Mouse (Mus musculus) embryonic stem cell, embryonic (primary cell): Measurements from ENCODE around the gene Shc3.

ENCODE experiments used
- CTCF ChIA-PET, 4 experiments: fragments of 300-600 bp in 2 of 4; fragments of 350-600 bp in 2 of 4; sonication (Branson Sonifier 250); formaldehyde crosslinking; loops; one replicate each; lab custom pipeline; 2022; ENCODE audit warnings: inconsistent platforms in 2 of 4; lab: Charles Lee
- POLR2A ChIA-PET, 4 experiments: fragments of 300-600 bp in 2 of 4; fragments of 350-600 bp in 2 of 4; sonication (Branson Sonifier 250); formaldehyde crosslinking; loops; one replicate each; lab custom pipeline; 2022; ENCODE audit warnings: antibody characterized with exemption in 4 of 4, inconsistent platforms in 1 of 4; lab: Charles Lee

Gene Shc3

GRCm38 (mm10) chr13:51446550-51446949, 122.7 kb downstream of the Shc3 start:
- ChIA-PET CTCF (no interaction called here), POLR2A (interaction anchor here in 1 of 4 experiments (0.8 kb wide), 1 partner anchor 426 kb away, joined by 4 read pairs; no protein-coding TSS in a partner anchor)

- POLR2A ChIA-PET = no interaction called here
- CTCF ChIA-PET = no interaction called here
These were observed 126.3 kb downstream of the Shc3 start for GRCm38 (mm10) chr13:51442922-51443321.

- POLR2A ChIA-PET = interaction anchor here in 3 of 4 experiments (0.5 to 1.0 kb wide), 4 partner anchors 59 to 1021 kb away, joined by 3 to 4 read pairs (median 3); no protein-coding TSS in a partner anchor
- CTCF ChIA-PET = interaction anchor here in 3 of 4 experiments (0.5 to 1.2 kb wide), 6 partner anchors 13 to 395 kb away, joined by 3 to 4 read pairs (median 4); partner anchors contain the start of gene Cks2 (in 1 of the 3)
These were observed 131.8 kb downstream of the Shc3 start for GRCm38 (mm10) chr13:51437105-51438085.

GRCm38 (mm10) chr13:51435146-51435545, 134.1 kb downstream of the Shc3 start:
- ChIA-PET CTCF (interaction anchor here in 3 of 4 experiments (0.5 to 3.1 kb wide), 6 partner anchors 11 to 264 kb away, joined by 3 to 15 read pairs (median 4); partner anchors contain the start of gene Nxnl2 (in 1 of the 3)), POLR2A (interaction anchor here in 1 of 4 experiments (0.5 kb wide), 1 partner anchor 184 kb away, joined by 6 read pairs; no protein-coding TSS in a partner anchor)

GRCm38 (mm10) chr13:51434460-51434859, 134.8 kb downstream of the Shc3 start:
- POLR2A ChIA-PET = interaction anchor here in 2 of 4 experiments (0.5 to 0.6 kb wide), 2 partner anchors 54 to 185 kb away, joined by 3 to 6 read pairs; no protein-coding TSS in a partner anchor

GRCm38 (mm10) chr13:51433371-51433770, 135.8 kb downstream of the Shc3 start:
- ChIA-PET CTCF (interaction anchor here in 3 of 4 experiments (0.5 to 3.1 kb wide), 5 partner anchors 9 to 468 kb away, joined by 3 to 15 read pairs (median 3); no protein-coding TSS in a partner anchor), POLR2A (interaction anchor here in 2 of 4 experiments (0.5 to 0.7 kb wide), 2 partner anchors 189 to 541 kb away, joined by 3 to 4 read pairs; no protein-coding TSS in a partner anchor)

More at GRCm38 (mm10) chr13:51434460-51434859, 134.8 kb downstream of the Shc3 start:
- CTCF ChIA-PET = interaction anchor here in 3 of 4 experiments (0.6 to 3.1 kb wide), 7 partner anchors 10 to 470 kb away, joined by 3 to 15 read pairs (median 3); partner anchors contain the start of gene Nxnl2 (in 1 of the 3)

GRCm38 (mm10) chr13:51425662-51426443, 143.4 kb downstream of the Shc3 start:
- ChIA-PET POLR2A (interaction anchor here in 2 of 4 experiments (0.6 to 1.2 kb wide), 2 partner anchors 12 to 25 kb away, joined by 3 to 4 read pairs; no protein-coding TSS in a partner anchor), CTCF (interaction anchor here in 3 of 4 experiments (0.6 to 3.3 kb wide), 8 partner anchors 17 to 491 kb away, joined by 3 to 17 read pairs (median 4); partner anchors contain the start of genes Nxnl2 (in 1 of the 3) and S1pr3 (in 1 of the 3))

GRCm38 (mm10) chr13:51424647-51425046, 144.6 kb downstream of the Shc3 start:
- CTCF ChIA-PET = interaction anchor here (0.5 to 3.3 kb wide), 37 partner anchors 9 to 475 kb away, joined by 3 to 17 read pairs (median 3); partner anchors contain the start of gene S1pr3 (in 2 of the 4)
- POLR2A ChIA-PET = interaction anchor here in 2 of 4 experiments (0.6 to 1.1 kb wide), 2 partner anchors 9 to 460 kb away, joined by 3 to 5 read pairs; no protein-coding TSS in a partner anchor

GRCm38 (mm10) chr13:51423647-51424046, 145.6 kb downstream of the Shc3 start:
- ChIA-PET CTCF (interaction anchor here (0.5 to 3.3 kb wide), 11 partner anchors 9 to 718 kb away, joined by 3 to 17 read pairs (median 6); partner anchors contain the start of gene S1pr3 (in 2 of the 4)), POLR2A (no interaction called here)

GRCm38 (mm10) chr13:51420861-51421260, 148.4 kb downstream of the Shc3 start:
- POLR2A ChIA-PET = no interaction called here
- CTCF ChIA-PET = interaction anchor here in 1 of 4 experiments (0.5 kb wide), 1 partner anchor 232 kb away, joined by 3 read pairs; no protein-coding TSS in a partner anchor

- POLR2A ChIA-PET = no interaction called here
These were observed 149.7 kb downstream of the Shc3 start for GRCm38 (mm10) chr13:51419501-51419900.

GRCm38 (mm10) chr13:51418942-51419451, 150.2 kb downstream of the Shc3 start:
- ChIA-PET POLR2A (no interaction called here), CTCF (interaction anchor here in 3 of 4 experiments (1.0 to 1.7 kb wide), 4 partner anchors 11 to 454 kb away, joined by 3 to 8 read pairs (median 4); partner anchors contain the start of gene S1pr3 (in 1 of the 3))

More at GRCm38 (mm10) chr13:51419501-51419900, 149.7 kb downstream of the Shc3 start:
- CTCF ChIA-PET = interaction anchor here in 1 of 4 experiments (1.7 kb wide), 1 partner anchor 455 kb away, joined by 8 read pairs; no protein-coding TSS in a partner anchor

GRCm38 (mm10) chr13:51418268-51418941, 150.8 kb downstream of the Shc3 start:
- ChIA-PET CTCF (interaction anchor here in 3 of 4 experiments (0.6 to 1.7 kb wide), 17 partner anchors 10 to 461 kb away, joined by 3 to 8 read pairs (median 3); partner anchors contain the start of genes S1pr3 (in 2 of the 3) and Nxnl2 (in 1 of the 3)), POLR2A (interaction anchor here (0.7 to 1.2 kb wide), 4 partner anchors 10 to 453 kb away, joined by 3 read pairs; partner anchors contain the start of gene S1pr3 (in 2 of the 4))

GRCm38 (mm10) chr13:51417796-51418195, 151.4 kb downstream of the Shc3 start:
- ChIA-PET POLR2A (interaction anchor here (0.7 to 1.2 kb wide), 4 partner anchors 9 to 453 kb away, joined by 3 read pairs; partner anchors contain the start of gene S1pr3 (in 2 of the 4)), CTCF (interaction anchor here in 3 of 4 experiments (0.6 to 1.7 kb wide), 18 partner anchors 10 to 460 kb away, joined by 3 to 8 read pairs (median 3); partner anchors contain the start of genes S1pr3 (in 2 of the 3) and Nxnl2 (in 1 of the 3))

GRCm38 (mm10) chr13:51416727-51417126, 152.5 kb downstream of the Shc3 start:
- ChIA-PET POLR2A (interaction anchor here in 2 of 4 experiments (0.6 to 1.1 kb wide), 4 partner anchors 8 to 451 kb away, joined by 3 to 4 read pairs (median 3); partner anchors contain the start of gene S1pr3 (in 1 of the 2)), CTCF (interaction anchor here in 1 of 4 experiments (0.6 to 1.4 kb wide), 2 partner anchors 109 to 245 kb away, joined by 3 read pairs; no protein-coding TSS in a partner anchor)
